Mouse (Mus musculus): Measurements from ENCODE around the gene Kctd20.

DNA sequence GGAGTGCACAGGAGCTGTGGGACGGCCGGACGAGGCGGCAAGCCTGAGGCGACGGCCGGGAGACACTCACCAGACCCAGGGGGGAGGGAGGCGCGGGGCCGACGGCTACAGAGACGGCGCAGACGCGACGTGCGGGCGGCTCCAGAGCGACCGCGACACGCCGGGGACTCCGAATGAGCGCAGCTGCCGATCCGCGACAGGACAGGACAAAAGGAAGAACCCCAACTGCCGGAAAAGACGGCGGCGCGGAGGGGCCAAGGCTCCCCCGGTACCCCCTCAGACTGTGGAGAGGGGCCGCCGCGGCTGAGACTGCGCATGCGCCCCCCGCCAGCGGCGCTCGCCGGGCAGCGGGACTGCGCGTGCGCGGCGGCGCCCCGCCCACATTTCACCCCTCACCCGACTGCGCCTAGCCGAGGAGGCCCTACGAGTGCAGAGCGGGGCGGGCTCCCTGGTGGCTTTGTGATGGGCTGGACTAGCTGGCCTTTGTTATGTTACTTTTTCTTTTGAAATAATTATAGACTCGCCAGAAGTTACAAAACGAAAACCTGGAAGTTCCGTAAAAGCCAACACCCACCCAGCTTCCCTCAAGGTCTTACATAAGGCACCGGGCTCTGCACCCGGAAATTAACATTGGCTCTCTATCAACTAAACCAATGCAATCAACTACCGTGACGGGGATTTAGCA is 56.0 kb downstream of the Kctd20 start, which contains the start of gene Stk38:
- no peak for TF ChIP-seq CTCF (IDR thresholded peaks at IDR 0.05; ENCODE audit: low read depth)
- TF ChIP-seq EP300 (IDR thresholded peaks at IDR 0.05; ENCODE audit: low read depth): no peak

All from heart, postnatal 0 days (tissue).